Mouse (Mus musculus) spleen, adult 2 months (tissue): ENCODE data around the gene Vash2. TPM values are rescaled to one million over a fixed set of nuclear protein-coding genes. Genes with fewer than 3 reads are reported as not detected.
A peak's percentile ranks its signal among the peaks of the same experiment; 100 is the strongest.
"Not testable (repeated sequence)": the region's sequence is repeated elsewhere in the genome, so short reads cannot be mapped to it uniquely, and the experiment has no call there.

Experiments used
- DNase-seq, 2 experiments: peaks; one replicate each; pipeline versions ENCODE4 v3.0.0 to v3.0.0-alpha.2; 2012 to 2021; ENCODE audit warnings: low spot score in 2 of 2, low read depth in 1 of 2
- H3K27ac ChIP-seq: fragments of 200-500 bp; 2 replicates; pipeline ENCODE4 v1.5.1; 2012; ENCODE audit warnings: low read length, inconsistent platforms; ENCODE audit not compliant: insufficient read depth
- H3K27me3 ChIP-seq: fragments of 200-500 bp; 2 replicates; pipeline ENCODE4 v1.6.1; 2012; ENCODE audit warnings: mild to moderate bottlenecking, moderate library complexity, low read length, inconsistent platforms; ENCODE audit not compliant: control insufficient read depth, insufficient read depth
- H3K36me3 ChIP-seq: fragments of 200-500 bp; 2 replicates; pipeline ENCODE4 v1.6.1; 2012; ENCODE audit warnings: mild to moderate bottlenecking, low read length, inconsistent platforms; ENCODE audit not compliant: control insufficient read depth, insufficient read depth
- H3K4me1 ChIP-seq: fragments of 200-500 bp; 2 replicates; pipeline ENCODE4 v1.6.1; 2011; ENCODE audit warnings: inconsistent platforms; ENCODE audit not compliant: control insufficient read depth, insufficient read depth, insufficient read length
- H3K4me3 ChIP-seq: fragments of 200-500 bp; 2 replicates; pipeline ENCODE4 v1.5.1; 2011; ENCODE audit warnings: mild to moderate bottlenecking, inconsistent platforms; ENCODE audit not compliant: insufficient read depth, insufficient read length; ENCODE audit errors: extremely low read depth
- CTCF ChIP-seq: fragments of 200-500 bp; IDR thresholded peaks from 2 replicates; pipeline ENCODE4 v1.5.1; 2011; ENCODE audit warnings: mild to moderate bottlenecking, inconsistent platforms; ENCODE audit not compliant: insufficient read depth, insufficient read length, insufficient replicate concordance; ENCODE audit errors: extremely low read depth
- POLR2A ChIP-seq: fragments of 200-500 bp; IDR thresholded peaks from 2 replicates; pipeline ENCODE4 v1.6.1; 2011; ENCODE audit warnings: low read depth, low read length, inconsistent platforms
- WGBS: fragments of 180-500 bp; shearing (Covaris S2); methylation state at CpG from one replicate; pipeline ENCODE4 v1.1.7; 2018; 5-methylcytosine and 5-hydroxymethylcytosine counted together
- polyA plus RNA-seq: library from polyadenylated mRNA; depleted of rRNA; stranded (reverse); fragments of >200 nt; gene quantifications from 2 replicates; pipeline ENCODE4 v1.2.3, GENCODE M21; 2012

The Vash2 gene
- polyA plus RNA-seq, 1 experiment: 0.56 TPM

DNA sequence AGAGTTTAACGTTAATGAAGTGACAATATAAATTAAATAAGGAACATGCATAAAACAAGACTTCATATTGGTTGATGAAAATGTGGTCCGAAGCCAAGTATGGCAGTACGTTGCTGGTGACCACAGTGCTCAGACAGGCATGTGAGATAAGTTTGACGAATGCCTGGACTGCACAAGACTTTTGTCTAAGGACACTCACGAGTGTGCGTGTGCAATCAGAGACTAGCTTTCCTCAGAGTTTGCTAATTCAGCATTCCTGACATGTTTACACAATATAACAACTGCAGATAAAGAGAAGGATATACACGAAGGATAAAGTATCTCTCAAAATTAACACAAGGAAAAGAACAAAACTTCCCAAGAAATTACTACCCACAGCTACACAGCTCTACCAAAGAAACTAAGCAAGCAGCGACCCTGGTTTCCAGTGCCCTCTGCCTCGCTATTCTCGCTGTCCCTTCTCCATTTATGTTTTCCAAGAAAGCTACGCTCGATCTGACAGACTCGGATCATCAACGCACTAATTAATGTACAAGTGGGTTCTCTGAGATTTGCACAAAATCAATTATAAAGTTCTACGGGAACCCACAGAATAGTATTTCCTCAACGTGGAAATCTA lies 51.2 kb downstream of the Vash2 start:
- DNase-seq: no peak
- WGBS: 11% methylated on average over 16 of the region's 16 CpGs
- TF ChIP-seq CTCF (no peak), POLR2A (no peak)

DNA sequence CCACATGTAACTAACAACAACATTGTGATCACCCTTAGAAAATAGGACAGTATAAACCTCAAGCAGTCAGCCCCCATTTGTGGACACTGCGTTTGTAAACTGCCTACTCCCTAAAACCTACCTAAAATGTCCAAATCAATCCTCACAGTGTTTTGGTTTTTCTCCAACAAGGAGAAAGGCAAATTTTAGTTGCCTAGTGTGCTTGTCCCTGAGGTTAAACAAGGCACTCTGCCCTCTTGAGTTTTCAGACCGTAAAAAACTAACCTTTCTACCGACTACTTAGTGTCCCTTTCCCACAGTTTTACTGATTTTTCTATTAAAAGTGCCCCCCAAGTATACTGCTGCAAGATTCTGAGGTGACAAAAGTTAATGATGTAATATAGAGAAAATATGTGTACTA lies 51.8 kb downstream of the Vash2 start:
- Histone ChIP-seq H3K27me3 (no peaks in the 10 kb centered on the region), H3K4me1 (peaks cover 5% of the 10 kb centered on the region), H3K27ac (no peak overlapping the region), H3K36me3 (no peaks in the 10 kb centered on the region), H3K4me3 (no peak overlapping the region)
- 93% methylated on average over 3 of the region's 3 CpGs for WGBS
- DNase-seq: no peak
- TF ChIP-seq CTCF: no peak
- TF ChIP-seq POLR2A: no peak

More for the DNA sequence above, 51.2 kb downstream of the Vash2 start:
- H3K4me1 ChIP-seq: peaks cover 5% of the 10 kb centered on the region
- peak overlapping the region; percentile 31; the same call in 1 of the 2 replicates for H3K27ac ChIP-seq
- no peaks in the 10 kb centered on the region for H3K27me3 ChIP-seq
- 0 out of 2 replicates have a peak, but pooled peaks cover under 1% of the 10 kb centered on the region for H3K36me3 ChIP-seq
- H3K4me3 ChIP-seq: peak overlapping the region; percentile 63

DNA sequence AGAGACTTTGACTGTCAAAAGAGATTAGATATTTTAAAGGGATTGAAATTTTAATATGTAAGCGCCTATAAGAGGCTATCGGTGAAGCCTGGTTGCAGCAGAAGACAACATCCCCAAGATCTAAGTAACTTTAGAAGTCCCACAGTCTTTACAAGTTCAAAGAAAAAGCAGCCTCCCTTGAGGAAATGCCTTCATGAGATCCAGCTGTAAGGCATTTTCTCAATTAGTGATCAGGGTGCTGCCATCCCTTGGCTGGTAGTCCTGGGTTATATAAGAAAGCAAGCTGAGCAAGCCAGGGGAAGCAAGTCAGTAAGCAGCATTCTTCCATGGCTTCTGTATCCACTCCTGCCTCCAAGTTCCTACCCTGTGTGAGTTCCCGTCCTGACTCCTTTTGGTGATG lies 54.3 kb downstream of the Vash2 start, which contains the start of gene Angel2:
TSS of gene Angel2 (plus strand) at position 301 of the 400 bp plus-strand sequence.
- H3K4me3 ChIP-seq, H3K4me1 ChIP-seq, H3K27me3 ChIP-seq, H3K36me3 ChIP-seq, DNase-seq, H3K27ac ChIP-seq: not testable (repeated sequence)
- 87% methylated on average over 3 of the region's 3 CpGs for WGBS

DNA sequence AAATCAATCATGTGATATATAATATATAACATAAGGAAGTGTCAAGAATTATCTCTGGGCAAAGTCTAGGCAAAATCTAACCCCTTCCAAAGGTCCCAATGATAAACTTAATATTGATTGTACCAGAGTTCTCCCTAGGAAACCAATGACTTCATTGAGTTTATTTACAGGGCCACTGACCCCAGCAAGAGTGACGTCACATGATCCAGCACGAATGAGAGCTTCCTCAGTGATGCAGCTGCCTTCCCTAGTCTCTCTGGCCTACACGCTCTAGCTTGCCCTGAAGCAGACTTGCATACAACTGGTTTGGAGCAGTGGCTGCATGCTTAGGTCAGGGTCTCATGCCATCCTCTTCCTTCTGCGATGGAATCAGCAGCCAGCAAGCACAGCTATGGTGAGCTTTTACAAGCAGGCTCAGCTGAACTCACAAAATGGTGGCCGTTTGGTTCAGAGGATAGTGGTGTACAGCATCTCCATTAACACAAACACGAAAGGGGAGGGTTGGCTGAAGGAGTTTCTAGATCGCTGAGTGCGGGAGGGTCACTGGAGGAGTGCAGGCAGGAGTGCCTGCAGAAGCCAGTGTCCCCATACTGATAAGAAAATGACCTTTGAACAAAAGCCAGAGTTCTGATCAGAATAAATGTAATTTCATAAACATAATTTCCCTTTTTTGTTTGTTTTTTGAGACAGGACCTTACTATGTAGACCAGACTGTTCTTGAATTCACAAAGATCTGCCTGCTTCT lies 59.2 kb downstream of the Vash2 start:
- DNase-seq: no peak
- no peaks in the 10 kb centered on the region for H3K4me1 ChIP-seq
- H3K36me3 ChIP-seq: no peaks in the 10 kb centered on the region
- no peak overlapping the region for H3K27ac ChIP-seq
- WGBS: 81% methylated on average over 8 of the region's 8 CpGs
- H3K27me3 ChIP-seq: no peaks in the 10 kb centered on the region
- H3K4me3 ChIP-seq: no peak overlapping the region
- TF ChIP-seq CTCF (no peak), POLR2A (no peak)

DNA sequence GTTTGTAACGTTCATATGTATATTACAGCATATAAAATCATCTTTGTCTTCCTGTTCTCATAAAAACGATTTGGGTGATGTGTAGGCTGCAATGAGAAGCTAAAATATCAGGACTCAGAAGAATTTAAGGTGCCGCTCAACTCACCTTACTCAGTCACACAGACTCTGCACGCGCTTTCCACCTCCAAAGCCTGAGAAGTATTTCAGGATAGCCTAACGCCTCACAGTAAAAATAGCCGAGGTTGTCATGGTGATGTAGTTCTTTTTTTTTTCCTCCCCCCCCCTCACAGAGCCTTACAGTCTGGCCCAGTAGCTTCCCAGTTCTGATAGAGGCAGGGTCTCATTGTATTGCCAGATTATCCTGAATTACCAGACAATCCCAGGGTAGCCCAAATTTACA lies 60.2 kb downstream of the Vash2 start:
- Histone ChIP-seq H3K27ac (no peak overlapping the region), H3K27me3 (no peaks in the 10 kb centered on the region), H3K36me3 (no peaks in the 10 kb centered on the region), H3K4me3 (no peak overlapping the region), H3K4me1 (no peaks in the 10 kb centered on the region)
- WGBS: 40% methylated on average over 7 of the region's 7 CpGs
- TF ChIP-seq POLR2A (no peak), CTCF (no peak)
- no peak for DNase-seq

DNA sequence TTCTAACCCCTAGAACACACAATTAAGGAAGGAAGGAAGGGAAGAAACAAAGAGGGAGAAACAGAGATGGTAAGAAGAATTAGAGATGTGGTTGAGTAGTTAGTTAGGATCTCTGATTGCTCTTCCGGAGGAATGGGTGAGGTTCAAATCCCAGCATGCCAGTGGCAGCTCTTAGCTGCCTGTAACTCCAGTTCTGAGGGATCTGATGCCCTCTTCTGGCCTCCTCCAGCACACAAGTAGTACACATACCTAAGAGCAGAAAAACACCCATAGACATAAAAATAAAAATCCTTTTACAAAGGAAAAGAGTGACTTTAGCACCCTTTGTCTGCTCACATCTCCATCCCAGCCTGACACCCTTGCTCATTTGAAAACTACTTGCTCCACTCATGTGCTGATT lies 66.5 kb downstream of the Vash2 start:
- Histone ChIP-seq H3K27ac (no peak overlapping the region), H3K4me3 (no peak overlapping the region), H3K27me3 (no peaks in the 10 kb centered on the region), H3K4me1 (peaks cover 7% of the 10 kb centered on the region; the same call in 1 of the 2 replicates), H3K36me3 (no peaks in the 10 kb centered on the region)
- DNase-seq: no peak
- WGBS: 72% methylated on average over 1 of the region's 1 CpGs
- TF ChIP-seq CTCF (no peak), POLR2A (no peak)

DNA sequence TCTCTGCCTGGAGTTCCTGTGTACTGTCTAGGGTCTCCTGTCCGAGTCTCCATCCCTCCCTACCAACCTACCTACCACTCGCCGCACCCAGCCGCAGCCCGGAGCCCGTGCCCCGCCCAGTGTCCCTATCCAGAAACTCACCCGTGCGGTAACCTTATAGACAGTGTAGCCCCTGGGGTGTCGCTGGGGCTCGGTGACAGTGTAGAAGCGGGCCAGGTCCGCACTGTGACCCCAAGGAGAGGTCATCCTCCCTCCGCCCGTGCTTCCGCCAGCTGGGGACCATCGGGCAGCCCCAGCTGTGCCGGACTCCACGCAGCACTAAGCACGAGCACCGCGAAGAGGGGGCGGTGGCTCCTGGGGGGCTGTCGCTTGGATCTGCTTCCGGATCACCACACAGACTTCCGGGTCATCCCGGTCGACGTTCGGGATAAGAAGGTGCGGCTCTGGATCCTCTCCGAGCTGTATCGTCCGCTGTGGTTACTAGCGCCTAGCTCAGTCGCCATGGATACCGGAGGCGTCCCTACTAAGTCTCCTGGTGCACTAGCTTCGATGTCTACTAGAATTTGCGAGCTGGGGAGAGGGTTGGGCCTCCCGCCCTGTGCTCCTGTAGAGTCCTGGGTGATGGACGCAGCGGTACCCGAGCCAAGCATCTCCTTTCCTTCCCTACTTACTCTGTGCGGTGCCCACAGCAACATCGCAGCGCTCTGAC lies 67.5 kb downstream of the Vash2 start, which contains the start of gene Rps6kc1:
TSS of gene Rps6kc1 (minus strand) at position 356 of the 709 bp plus-strand sequence.
- Histone ChIP-seq H3K4me1 (peaks cover 7% of the 10 kb centered on the region; the same call in 1 of the 2 replicates), H3K36me3 (no peaks in the 10 kb centered on the region), H3K4me3 (peak within 1 kb of the TSS; percentile 78), H3K27ac (no peak within 1 kb of the TSS), H3K27me3 (no peaks in the 10 kb centered on the region)
- 2% methylated on average over 47 of the region's 47 CpGs for WGBS
- peak; percentile 21 to 45 for DNase-seq
- no peak for TF ChIP-seq CTCF
- TF ChIP-seq POLR2A: peak; percentile 30
